Mouse (Mus musculus): ENCODE measurements around the gene Rfc5. TPM values are rescaled to one million over a fixed set of nuclear protein-coding genes. Genes with fewer than 3 reads are reported as not detected.
"Not testable (repeated sequence)": the region's sequence is repeated elsewhere in the genome, so short reads cannot be mapped to it uniquely, and the experiment has no call there.

Gene Rfc5
- polyA plus RNA-seq, 1 experiment from 2014 or later: 151 TPM

DNA sequence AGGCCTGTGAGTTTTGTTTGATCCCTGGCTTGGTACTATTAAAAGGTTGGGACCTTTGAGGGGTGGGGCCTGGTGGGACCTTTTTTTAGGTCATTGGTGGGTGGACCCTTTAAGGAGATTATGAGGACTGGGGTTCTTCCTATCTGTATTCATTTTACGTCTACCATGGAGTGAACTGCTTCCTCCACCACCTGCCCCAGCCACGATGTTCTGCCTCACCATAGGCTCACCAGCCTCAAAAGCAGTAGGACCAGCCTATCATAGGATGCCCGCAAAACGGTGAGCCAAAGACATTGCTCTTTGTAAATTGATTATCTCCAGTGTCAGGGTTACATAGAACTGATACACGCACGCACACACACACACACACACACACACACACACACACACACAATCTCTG, 8.5 kb upstream of the Rfc5 start:
- H3K27me3 ChIP-seq (ENCODE audit: low read depth, poor library complexity, severe bottlenecking): no peaks in the 10 kb centered on the region
- 80% methylated on average over 6 of the region's 6 CpGs for WGBS
- DNase-seq (ENCODE audit: low spot score): no peak
- H3K4me3 ChIP-seq: no peak overlapping the region
- no peaks in the 10 kb centered on the region for H3K36me3 ChIP-seq
- peaks cover 18% of the 10 kb centered on the region for H3K9me3 ChIP-seq (replicated peaks)
- no peak overlapping the region for H3K27ac ChIP-seq (replicated peaks)
- H3K4me1 ChIP-seq: peaks cover 21% of the 10 kb centered on the region

DNA sequence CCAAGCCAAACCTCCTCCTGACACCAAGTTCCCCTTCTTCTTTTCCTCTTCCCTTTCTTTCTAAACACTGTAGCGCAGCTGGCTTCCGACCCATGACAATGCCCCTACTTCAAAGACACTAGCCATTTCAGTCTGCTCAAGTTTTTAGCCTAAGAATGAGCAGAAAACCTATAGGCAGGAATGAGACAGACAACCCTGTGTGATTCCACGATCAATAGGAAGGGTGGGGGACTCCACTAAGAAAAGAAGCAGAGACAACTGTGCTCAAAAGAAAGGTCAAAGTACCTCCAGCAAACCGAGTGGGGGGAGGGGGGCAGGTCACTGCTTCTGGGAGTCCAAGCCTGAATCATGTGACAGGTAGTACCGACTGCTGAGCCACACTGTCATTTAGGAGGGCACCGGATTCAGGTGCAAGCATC, 7.8 kb upstream of the Rfc5 start:
- Histone ChIP-seq H3K27ac (replicated peaks) (no peak overlapping the region), H3K4me1 (peaks cover 21% of the 10 kb centered on the region)

DNA sequence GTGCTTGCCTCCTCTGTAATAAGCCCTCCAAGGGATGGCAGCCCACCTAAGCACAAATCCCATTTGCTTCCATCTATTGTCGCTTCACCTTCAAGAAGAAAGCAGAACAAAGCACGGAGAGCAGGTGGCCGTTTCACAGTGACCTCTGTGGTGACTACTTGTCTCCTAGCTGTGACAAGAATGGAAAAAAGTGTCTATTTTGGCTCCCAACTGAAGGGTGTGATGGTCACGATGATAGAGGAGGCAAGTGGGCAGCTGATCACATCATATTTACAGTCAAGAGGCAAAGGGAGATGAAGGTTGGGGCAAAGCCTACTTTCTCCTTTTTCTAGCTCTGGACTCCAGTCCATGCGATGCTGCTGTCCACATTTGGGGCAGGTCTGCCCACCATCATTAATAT, 7.0 kb upstream of the Rfc5 start:
- no peak overlapping the region for H3K27ac ChIP-seq (replicated peaks)
- peaks cover 21% of the 10 kb centered on the region for H3K4me1 ChIP-seq
- no peak for DNase-seq (ENCODE audit: low spot score)
- H3K27me3 ChIP-seq (ENCODE audit: low read depth, poor library complexity, severe bottlenecking): no peaks in the 10 kb centered on the region
- H3K9me3 ChIP-seq (replicated peaks): peaks cover 27% of the 10 kb centered on the region
- H3K36me3 ChIP-seq: no peaks in the 10 kb centered on the region
- H3K4me3 ChIP-seq: no peak overlapping the region
- 88% methylated on average over 5 of the region's 5 CpGs for WGBS

More for the DNA sequence above, 7.8 kb upstream of the Rfc5 start:
- no peaks in the 10 kb centered on the region for H3K27me3 ChIP-seq (ENCODE audit: low read depth, poor library complexity, severe bottlenecking)
- 69% methylated on average over 6 of the region's 6 CpGs for WGBS
- H3K36me3 ChIP-seq: no peaks in the 10 kb centered on the region
- peaks cover 25% of the 10 kb centered on the region for H3K9me3 ChIP-seq (replicated peaks)
- DNase-seq (ENCODE audit: low spot score): no peak
- no peak overlapping the region for H3K4me3 ChIP-seq

DNA sequence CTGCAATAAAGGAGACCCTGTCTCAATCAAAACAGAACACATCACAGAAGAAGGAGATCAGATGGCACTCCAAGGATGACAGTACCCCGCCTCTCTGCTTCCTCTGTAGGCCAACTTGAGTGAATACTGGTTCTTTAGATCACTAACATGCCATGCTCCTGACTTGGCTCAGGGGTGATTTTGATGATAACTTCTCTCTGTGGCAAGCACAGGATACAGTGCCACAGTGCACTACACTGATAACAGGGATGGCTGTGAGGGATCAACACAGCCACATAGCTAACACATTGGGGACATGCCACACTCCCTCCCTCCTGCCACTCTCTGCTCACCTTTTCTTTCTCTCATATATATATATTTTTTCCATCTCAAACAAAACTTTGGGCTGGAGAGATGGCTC, 2.0 kb upstream of the Rfc5 start:
- peaks cover 10% of the 10 kb centered on the region for H3K36me3 ChIP-seq
- H3K4me1 ChIP-seq: peaks cover 22% of the 10 kb centered on the region
- no peak for DNase-seq (ENCODE audit: low spot score)
- H3K27ac ChIP-seq (replicated peaks): no peak overlapping the region
- H3K27me3 ChIP-seq (ENCODE audit: low read depth, poor library complexity, severe bottlenecking): no peaks in the 10 kb centered on the region
- H3K4me3 ChIP-seq: no peak overlapping the region
- H3K9me3 ChIP-seq (replicated peaks): peaks cover 24% of the 10 kb centered on the region
- 96% methylated on average over 1 of the region's 1 CpGs for WGBS

DNA sequence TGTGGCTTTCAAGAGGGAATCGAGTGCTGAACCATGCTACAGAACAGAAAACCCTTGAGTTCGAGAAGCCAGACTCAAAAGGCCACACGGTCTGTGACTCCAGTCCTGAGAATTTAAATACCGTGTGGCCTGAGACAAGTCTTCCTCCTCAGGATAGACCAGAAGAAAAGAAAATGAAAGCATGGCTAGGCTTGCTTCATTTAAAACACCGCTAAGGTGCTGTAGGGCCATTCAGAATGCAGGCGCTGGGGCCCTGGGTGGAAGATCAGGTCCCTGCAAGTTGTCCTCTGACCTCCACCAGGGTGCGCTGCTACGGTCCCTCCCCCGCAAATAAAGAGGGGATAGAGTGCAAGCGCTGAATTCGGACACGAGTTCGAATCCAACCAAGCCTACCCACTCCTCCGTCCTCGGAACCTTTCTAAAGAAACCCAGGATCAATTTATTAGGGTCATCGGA, 523 bp downstream of the Rfc5 start:
- peaks cover 36% of the 10 kb centered on the region for H3K36me3 ChIP-seq
- WGBS: 13% methylated on average over 16 of the region's 16 CpGs
- peak; percentile 75 for DNase-seq (ENCODE audit: low spot score)

DNA sequence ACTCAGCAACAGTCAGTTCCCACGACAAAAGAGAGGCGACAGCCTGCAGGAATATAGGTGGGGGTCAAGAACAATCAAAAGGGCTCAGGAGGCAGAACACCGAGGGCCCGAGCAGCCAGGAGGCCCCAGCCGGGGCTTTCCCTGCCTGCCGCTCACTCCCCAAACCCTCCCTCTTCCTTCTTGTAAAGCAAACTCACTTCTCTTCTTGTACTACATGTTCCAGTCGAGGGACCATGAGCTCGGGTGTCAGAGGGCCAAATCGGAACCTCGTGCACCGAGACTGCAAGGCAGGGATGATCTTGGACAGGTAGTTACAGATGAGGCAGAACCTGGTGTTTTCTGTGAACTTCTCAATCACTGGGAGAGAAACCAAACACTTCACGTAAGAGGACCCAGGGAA, 5.6 kb downstream of the Rfc5 start:
- H3K9me3 ChIP-seq (replicated peaks): no peaks in the 10 kb centered on the region
- H3K36me3 ChIP-seq: peaks cover 87% of the 10 kb centered on the region
- peaks cover 13% of the 10 kb centered on the region for H3K4me1 ChIP-seq
- DNase-seq (ENCODE audit: low spot score): no peak
- H3K4me3 ChIP-seq: no peak overlapping the region
- no peaks in the 10 kb centered on the region for H3K27me3 ChIP-seq (ENCODE audit: low read depth, poor library complexity, severe bottlenecking)
- WGBS: 85% methylated on average over 12 of the region's 12 CpGs
- H3K27ac ChIP-seq (replicated peaks): no peak overlapping the region

More for the DNA sequence above, 523 bp downstream of the Rfc5 start:
- Histone ChIP-seq H3K27me3 (ENCODE audit: low read depth, poor library complexity, severe bottlenecking) (no peaks in the 10 kb centered on the region), H3K27ac (replicated peaks) (peak overlapping the region; percentile 98), H3K9me3 (replicated peaks) (peaks cover 20% of the 10 kb centered on the region), H3K4me1 (peaks cover 22% of the 10 kb centered on the region), H3K4me3 (peak overlapping the region; percentile 85)

GRCm38 (mm10) chr5:117381785-117382184, 7.1 kb downstream of the Rfc5 start:
- no peak for DNase-seq (ENCODE audit: low spot score)
- H3K9me3 ChIP-seq (replicated peaks): no peaks in the 10 kb centered on the region
- peaks cover 100% of the 10 kb centered on the region for H3K36me3 ChIP-seq
- no peaks in the 10 kb centered on the region for H3K4me1 ChIP-seq
- no peaks in the 10 kb centered on the region for H3K27me3 ChIP-seq (ENCODE audit: low read depth, poor library complexity, severe bottlenecking)
- H3K4me3 ChIP-seq: no peak overlapping the region
- no peak overlapping the region for H3K27ac ChIP-seq (replicated peaks)
- 82% methylated on average over 7 of the region's 7 CpGs for WGBS

DNA sequence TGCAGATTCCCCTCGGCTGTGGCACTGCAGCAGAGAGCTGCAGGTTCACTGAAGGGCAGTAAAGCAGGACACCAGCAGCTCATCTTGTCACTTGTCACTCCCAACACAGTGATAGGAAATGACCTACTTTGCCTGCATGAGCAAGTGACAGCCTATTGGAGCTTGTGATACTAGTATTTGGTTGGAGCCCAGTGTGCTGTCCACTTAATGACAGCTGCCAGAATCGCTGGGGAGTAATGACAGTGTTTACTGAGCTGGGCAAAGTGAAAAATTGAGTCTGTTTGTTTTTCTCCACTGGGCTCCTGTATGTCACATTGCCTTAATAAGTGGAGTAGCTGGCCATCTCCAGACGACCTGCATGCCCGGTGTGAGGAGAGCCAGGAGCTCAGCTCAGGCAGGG, 8.6 kb downstream of the Rfc5 start:
- H3K27me3 ChIP-seq (ENCODE audit: low read depth, poor library complexity, severe bottlenecking): no peaks in the 10 kb centered on the region
- DNase-seq (ENCODE audit: low spot score): no peak
- H3K4me1 ChIP-seq: no peaks in the 10 kb centered on the region
- no peak overlapping the region for H3K27ac ChIP-seq (replicated peaks)
- H3K4me3 ChIP-seq: no peak overlapping the region
- H3K9me3 ChIP-seq (replicated peaks): no peaks in the 10 kb centered on the region
- H3K36me3 ChIP-seq: peaks cover 99% of the 10 kb centered on the region
- 90% methylated on average over 4 of the region's 4 CpGs for WGBS

GRCm38 (mm10) chr5:117377731-117378130, 11.1 kb downstream of the Rfc5 start:
- not testable (repeated sequence) for H3K9me3 ChIP-seq (replicated peaks); H3K27ac ChIP-seq (replicated peaks); H3K4me1 ChIP-seq; H3K4me3 ChIP-seq; DNase-seq (ENCODE audit: low spot score); H3K27me3 ChIP-seq (ENCODE audit: low read depth, poor library complexity, severe bottlenecking)
- peaks cover 99% of the 10 kb centered on the region for H3K36me3 ChIP-seq
- 95% methylated on average over 14 of the region's 14 CpGs for WGBS

DNA sequence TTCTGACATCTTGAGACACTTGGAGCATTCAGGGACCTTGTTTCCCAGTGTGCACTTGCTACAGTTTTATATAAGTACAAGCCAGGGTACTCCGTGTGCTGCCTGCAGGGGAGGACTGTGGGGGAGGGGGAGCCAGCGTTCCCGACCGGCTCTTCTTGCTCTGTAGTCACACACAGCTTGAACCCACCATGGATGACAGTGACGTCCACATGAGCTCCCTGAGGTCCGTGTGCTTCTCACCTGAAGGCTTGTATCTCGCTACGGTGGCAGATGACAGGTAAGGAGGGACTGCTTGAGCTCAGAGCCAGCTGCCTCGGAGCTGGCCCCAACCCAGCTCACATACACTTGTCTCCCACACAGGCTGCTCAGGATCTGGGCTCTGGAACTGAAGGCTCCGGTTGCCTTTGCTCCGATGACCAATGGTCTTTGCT, 12.5 kb downstream of the Rfc5 start:
- 84% methylated on average over 11 of the region's 11 CpGs for WGBS
- DNase-seq (ENCODE audit: low spot score): no peak
- Histone ChIP-seq H3K27ac (replicated peaks) (no peak overlapping the region), H3K4me1 (no peaks in the 10 kb centered on the region), H3K9me3 (replicated peaks) (no peaks in the 10 kb centered on the region), H3K36me3 (peaks cover 99% of the 10 kb centered on the region), H3K27me3 (ENCODE audit: low read depth, poor library complexity, severe bottlenecking) (no peaks in the 10 kb centered on the region), H3K4me3 (no peak overlapping the region)

- H3K4me1 ChIP-seq: no peaks in the 10 kb centered on the region
- H3K27me3 ChIP-seq (ENCODE audit: low read depth, poor library complexity, severe bottlenecking): no peaks in the 10 kb centered on the region
- H3K27ac ChIP-seq (replicated peaks): no peak overlapping the region
- 88% methylated on average over 7 of the region's 7 CpGs for WGBS
- H3K9me3 ChIP-seq (replicated peaks): no peaks in the 10 kb centered on the region
- no peak for DNase-seq (ENCODE audit: low spot score)
- peaks cover 99% of the 10 kb centered on the region for H3K36me3 ChIP-seq
- H3K4me3 ChIP-seq: no peak overlapping the region
Observed at GRCm38 (mm10) chr5:117374372-117375049, 14.3 kb downstream of the Rfc5 start.

GRCm38 (mm10) chr5:117373418-117373817, 15.4 kb downstream of the Rfc5 start:
- H3K4me3 ChIP-seq: no peak overlapping the region
- H3K4me1 ChIP-seq: no peaks in the 10 kb centered on the region
- peaks cover 99% of the 10 kb centered on the region for H3K36me3 ChIP-seq
- H3K9me3 ChIP-seq (replicated peaks): no peaks in the 10 kb centered on the region
- H3K27me3 ChIP-seq (ENCODE audit: low read depth, poor library complexity, severe bottlenecking): no peaks in the 10 kb centered on the region
- no peak overlapping the region for H3K27ac ChIP-seq (replicated peaks)
- 92% methylated on average over 9 of the region's 9 CpGs for WGBS
- DNase-seq (ENCODE audit: low spot score): no peak

DNA sequence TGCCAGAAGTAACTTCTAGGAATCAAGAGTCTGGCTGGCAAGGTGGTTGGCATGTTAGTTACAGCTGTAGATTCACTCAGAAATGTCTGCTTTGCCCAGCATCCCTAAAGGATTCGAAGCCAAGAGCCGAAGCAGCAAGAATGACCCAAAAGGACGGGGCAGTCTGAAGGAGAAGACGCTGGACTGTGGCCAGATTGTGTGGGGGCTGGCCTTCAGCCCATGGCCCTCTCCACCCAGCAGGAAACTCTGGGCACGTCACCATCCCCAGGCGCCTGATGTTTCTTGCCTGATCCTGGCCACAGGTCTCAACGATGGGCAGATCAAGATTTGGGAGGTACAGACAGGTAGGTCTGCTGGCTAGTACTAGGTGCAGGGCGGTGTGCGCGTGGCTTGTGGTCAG, 18.3 kb downstream of the Rfc5 start:
- no peak overlapping the region for H3K27ac ChIP-seq (replicated peaks)

More for the DNA sequence above, 18.3 kb downstream of the Rfc5 start:
- peaks cover 8% of the 10 kb centered on the region for H3K4me1 ChIP-seq
- no peaks in the 10 kb centered on the region for H3K9me3 ChIP-seq (replicated peaks)
- 92% methylated on average over 10 of the region's 10 CpGs for WGBS
- no peaks in the 10 kb centered on the region for H3K27me3 ChIP-seq (ENCODE audit: low read depth, poor library complexity, severe bottlenecking)
- no peak overlapping the region for H3K4me3 ChIP-seq
- no peak for DNase-seq (ENCODE audit: low spot score)
- H3K36me3 ChIP-seq: peaks cover 93% of the 10 kb centered on the region

Data from midbrain, embryonic 10.5 days (tissue).